Mouse (Mus musculus): ENCODE data around the gene Zfp362.
A peak's percentile ranks its signal among the peaks of the same experiment; 100 is the strongest.

Zfp362 gene

DNA sequence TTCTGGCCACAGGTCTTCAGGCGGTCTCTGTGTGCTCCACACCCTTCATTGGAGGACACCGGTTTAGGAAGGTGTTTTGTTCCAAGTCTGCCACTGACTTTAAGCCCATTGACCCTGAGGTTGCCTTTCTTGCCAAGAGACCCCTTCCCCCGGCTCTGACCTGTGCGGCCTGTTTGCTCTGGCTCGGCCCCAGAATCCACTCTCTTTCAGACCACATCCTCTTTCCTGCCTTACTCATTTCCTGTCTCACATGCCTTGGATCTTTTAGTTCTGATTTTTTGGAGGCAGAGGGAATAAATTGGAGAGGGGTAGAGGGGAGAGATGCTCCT lies 76.2 kb downstream of the Zfp362 start:
- DNase-seq (ENCODE audit: low read depth): peak; percentile 46

DNA sequence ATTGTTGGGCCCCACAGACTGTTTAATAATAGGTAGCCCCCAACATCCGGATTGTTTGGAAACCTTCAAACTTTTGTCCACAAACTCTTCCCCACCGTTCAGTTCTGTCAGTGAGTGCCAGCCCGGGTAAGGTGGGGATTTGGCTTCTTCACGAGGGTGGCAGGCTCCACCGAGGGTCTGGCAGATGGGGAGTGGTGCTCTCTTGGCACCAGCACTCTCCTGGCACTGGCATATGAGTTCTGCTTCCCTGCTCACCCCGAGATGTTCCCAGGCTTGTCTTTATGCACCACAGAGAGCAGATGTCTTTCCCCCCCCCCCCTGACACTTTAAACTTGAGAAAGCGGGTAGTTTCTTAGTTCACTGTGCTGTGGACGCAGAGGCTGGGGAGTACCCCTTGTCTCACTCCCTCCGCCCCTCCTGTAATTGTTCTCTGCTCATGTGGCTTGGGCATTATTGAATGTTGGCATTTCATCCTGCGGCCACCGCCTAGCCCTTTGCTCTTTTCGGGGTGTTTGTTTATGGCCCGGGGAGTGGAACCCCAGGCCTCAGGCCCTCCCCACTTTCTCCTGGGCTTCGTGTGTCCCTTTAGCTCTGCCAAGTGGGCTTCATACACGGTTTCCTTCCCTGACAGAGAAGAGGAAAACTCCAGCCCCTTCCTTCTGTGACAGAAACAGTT lies 76.7 kb downstream of the Zfp362 start:
- peak; percentile 27 for DNase-seq (ENCODE audit: low read depth)

DNA sequence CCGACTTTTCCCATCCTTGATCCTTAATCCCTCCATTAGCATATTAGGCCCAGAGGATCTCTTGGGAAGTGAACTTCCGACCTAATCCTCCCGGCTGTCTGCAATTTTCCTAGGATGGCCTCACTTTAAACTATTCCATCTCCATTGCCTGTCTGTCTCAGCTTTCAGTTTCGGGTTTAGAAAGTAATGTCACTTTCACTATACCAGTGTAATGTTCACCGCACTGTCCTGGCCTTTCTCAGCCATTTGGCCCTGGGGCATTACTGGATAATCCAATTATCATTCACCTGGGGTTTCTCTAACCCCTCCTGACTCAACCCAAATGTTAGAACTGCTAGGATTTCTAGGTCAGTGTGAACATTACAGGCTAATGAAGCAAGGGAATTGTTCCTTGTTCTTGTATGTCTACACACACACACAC lies 77.4 kb downstream of the Zfp362 start:
- peak; percentile 76 for DNase-seq (ENCODE audit: low read depth)

DNA sequence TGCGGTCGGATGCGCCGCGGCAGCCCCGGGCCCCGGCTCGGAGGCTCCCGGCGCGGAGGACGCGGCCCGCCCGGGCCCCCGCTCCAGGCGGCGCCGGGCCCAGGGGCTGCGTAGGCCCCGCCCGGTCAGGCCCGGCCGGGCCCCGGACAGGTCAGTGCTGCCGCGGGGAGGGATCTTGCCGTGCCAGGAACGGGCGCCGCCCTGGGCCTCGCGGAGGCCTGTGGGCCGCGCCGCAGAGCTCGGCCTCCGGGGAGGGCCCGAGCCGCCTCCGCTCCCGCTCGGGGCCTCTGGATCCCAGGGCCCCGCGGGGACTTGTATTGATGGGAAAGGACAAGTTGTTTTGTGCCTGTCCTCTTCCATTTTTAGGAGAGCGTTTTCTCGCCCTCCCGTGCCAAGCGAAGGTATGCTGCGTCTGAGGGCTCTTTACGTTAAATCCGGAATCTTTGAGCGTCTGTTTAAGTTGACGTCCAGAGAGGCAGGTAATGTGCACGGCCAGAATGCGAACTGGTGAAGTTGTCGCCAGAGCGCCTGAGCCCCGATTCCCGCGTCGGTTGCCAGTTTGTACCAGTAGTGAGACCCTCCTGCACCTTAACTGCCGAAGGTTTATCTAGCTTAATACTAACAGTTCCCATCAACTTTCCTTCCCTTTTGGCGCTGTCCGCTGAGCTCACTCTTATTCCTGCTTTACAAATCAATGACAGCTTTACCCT lies 78.0 kb downstream of the Zfp362 start:
- DNase-seq (ENCODE audit: low read depth): peak; percentile 66

GRCm38 (mm10) chr4:128727019-128727720 lies 78.7 kb downstream of the Zfp362 start:
- peak; percentile 91 for DNase-seq (ENCODE audit: low read depth)

DNA sequence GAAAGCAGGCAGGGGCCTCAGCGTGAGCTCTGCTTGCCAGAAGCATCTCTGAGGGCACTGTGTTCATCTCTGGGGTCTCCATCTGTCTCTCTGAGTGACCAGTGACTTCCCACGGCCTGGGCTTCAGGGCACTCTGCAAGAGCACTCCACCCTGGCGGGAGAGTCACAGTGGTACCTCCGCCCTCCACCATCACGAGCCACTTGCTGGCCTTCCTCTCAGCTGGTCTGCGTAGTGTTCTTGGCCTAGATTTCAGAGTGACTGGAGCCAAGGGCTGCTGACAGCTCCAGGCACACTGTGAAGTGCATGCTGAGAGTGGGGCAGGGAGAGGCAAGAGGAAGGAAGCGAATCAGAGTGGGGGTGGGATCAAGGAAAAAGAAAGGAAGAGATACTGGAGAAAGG lies 81.8 kb downstream of the Zfp362 start:
- no peak for DNase-seq (ENCODE audit: low read depth)

DNA sequence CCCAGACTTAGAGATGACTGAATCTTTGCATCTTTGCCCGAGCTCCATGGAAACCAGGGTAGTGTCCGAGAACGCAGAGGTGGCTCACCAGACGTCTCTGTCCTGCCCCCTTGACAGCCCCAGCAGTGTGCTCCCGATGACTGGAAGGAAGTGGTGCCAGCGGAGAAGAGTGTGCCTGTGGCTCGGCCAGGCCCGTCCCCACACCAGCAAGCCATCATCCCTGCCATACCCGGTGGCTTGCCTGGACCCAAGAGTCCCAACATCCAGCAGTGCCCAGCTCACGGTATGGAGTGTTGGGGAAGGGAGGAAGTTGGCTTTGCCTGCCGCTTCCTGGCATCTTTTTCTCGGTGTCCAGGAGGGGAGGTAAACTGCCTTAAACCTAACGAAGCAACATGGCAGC lies 82.4 kb downstream of the Zfp362 start:
- DNase-seq (ENCODE audit: low read depth): no peak

All from induced T-regulatory cell, adult 2 months (primary cell).